Mouse (Mus musculus): ENCODE measurements around the gene Tet3.

Tet3 gene

GRCm38 (mm10) chr6:83415356-83415940, 43.4 kb downstream of the Tet3 start:
- no peak for DNase-seq (ENCODE audit: low spot score in 2 of 2)

- no peak for DNase-seq (ENCODE audit: low spot score in 2 of 2)
Observed at GRCm38 (mm10) chr6:83414601-83415355, 44.1 kb downstream of the Tet3 start.

- no peak for DNase-seq (ENCODE audit: low spot score in 2 of 2)
Observed at GRCm38 (mm10) chr6:83413686-83414085, 45.2 kb downstream of the Tet3 start.

- no peak for DNase-seq (ENCODE audit: low spot score in 2 of 2)
Observed at GRCm38 (mm10) chr6:83412854-83413401, 46.0 kb downstream of the Tet3 start.

GRCm38 (mm10) chr6:83412362-83412853, 46.5 kb downstream of the Tet3 start:
- no peak for DNase-seq (ENCODE audit: low spot score in 2 of 2)

GRCm38 (mm10) chr6:83411635-83412361, 47.1 kb downstream of the Tet3 start:
- DNase-seq (ENCODE audit: low spot score in 2 of 2) = peak in 1 of 2 experiments; percentile 52

- no peak for DNase-seq (ENCODE audit: low spot score in 2 of 2)
Observed at GRCm38 (mm10) chr6:83410046-83410706, 48.7 kb downstream of the Tet3 start.

GRCm38 (mm10) chr6:83408510-83408909, 50.4 kb downstream of the Tet3 start:
- DNase-seq (ENCODE audit: low spot score in 2 of 2) = no peak

- DNase-seq (ENCODE audit: low spot score in 2 of 2) = no peak
Observed at GRCm38 (mm10) chr6:83405511-83406064, 53.3 kb downstream of the Tet3 start.

- no peak for DNase-seq (ENCODE audit: low spot score in 2 of 2)
Observed at GRCm38 (mm10) chr6:83404571-83404970, 54.3 kb downstream of the Tet3 start.

GRCm38 (mm10) chr6:83403481-83403880, 55.4 kb downstream of the Tet3 start:
- DNase-seq (ENCODE audit: low spot score in 2 of 2) = no peak

- no peak for DNase-seq (ENCODE audit: low spot score in 2 of 2)
Observed at GRCm38 (mm10) chr6:83399790-83400189, 59.1 kb downstream of the Tet3 start.

GRCm38 (mm10) chr6:83397728-83398127, 61.2 kb downstream of the Tet3 start:
- DNase-seq (ENCODE audit: low spot score in 2 of 2) = no peak

GRCm38 (mm10) chr6:83396711-83397110, 62.2 kb downstream of the Tet3 start:
- DNase-seq (ENCODE audit: low spot score in 2 of 2) = no peak

- DNase-seq (ENCODE audit: low spot score in 2 of 2) = peak; percentile 37 to 72
Observed at GRCm38 (mm10) chr6:83395544-83396229, 63.2 kb downstream of the Tet3 start.

GRCm38 (mm10) chr6:83394122-83394521, 64.8 kb downstream of the Tet3 start:
- no peak for DNase-seq (ENCODE audit: low spot score in 2 of 2)

- DNase-seq (ENCODE audit: low spot score in 2 of 2) = no peak
Observed at GRCm38 (mm10) chr6:83392166-83392780, 66.6 kb downstream of the Tet3 start.

GRCm38 (mm10) chr6:83385569-83386090, 73.3 kb downstream of the Tet3 start:
- DNase-seq (ENCODE audit: low spot score in 2 of 2) = no peak

GRCm38 (mm10) chr6:83381510-83382491, 77.1 kb downstream of the Tet3 start:
- DNase-seq (ENCODE audit: low spot score in 2 of 2) = peak; percentile 73 to 84

Data from spleen, postnatal 10 days (tissue).